Mouse (Mus musculus): ENCODE measurements around the gene Tlr2. TPM values are rescaled to one million over a fixed set of nuclear protein-coding genes. Genes with fewer than 3 reads are reported as not detected.
A peak's percentile ranks its signal among the peaks of the same experiment; 100 is the strongest.

Gene Tlr2
- polyA plus RNA-seq, 1 experiment, result 4.0 TPM

DNA sequence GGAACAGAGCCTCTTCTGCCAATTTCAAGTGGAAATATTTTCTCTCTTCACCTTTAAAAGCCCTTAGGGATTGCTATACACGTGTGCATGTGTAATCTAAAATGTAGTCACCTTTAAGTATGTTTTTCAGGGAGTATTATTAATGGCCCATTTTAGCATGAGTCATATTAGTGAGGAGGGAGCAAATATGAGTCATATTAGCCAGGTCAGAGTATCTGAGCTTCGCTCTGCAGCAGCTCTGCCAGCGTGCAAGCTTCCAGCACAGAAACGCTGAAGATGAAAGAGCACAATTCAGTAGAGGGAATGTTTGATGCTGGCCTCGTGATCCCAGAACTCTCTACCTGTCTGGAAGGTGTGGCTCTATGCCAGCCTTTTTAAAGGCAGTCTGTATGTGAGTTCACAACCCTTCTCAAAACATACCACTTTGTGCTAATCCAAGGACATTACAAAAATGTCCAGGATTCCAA, 13.4 kb downstream of the Tlr2 start:
- no peak overlapping the region for H3K27ac ChIP-seq (ENCODE audit: control insufficient read depth, insufficient read depth, low read length)
- H3K27me3 ChIP-seq (ENCODE audit: control insufficient read depth, insufficient read depth, low read length), result no peaks in the 10 kb centered on the region
- TF ChIP-seq CTCF (IDR thresholded peaks at IDR 0.05; ENCODE audit: borderline replicate concordance, control insufficient read depth, extremely low read depth, insufficient read depth, low read length, poor library complexity) (no peak), POLR2A (IDR thresholded peaks at IDR 0.05; ENCODE audit: control insufficient read depth, extremely low read depth, insufficient read depth, low read length, poor library complexity) (no peak)
- no peak overlapping the region for H3K4me3 ChIP-seq (ENCODE audit: control insufficient read depth, insufficient read depth, low read length)
- no peaks in the 10 kb centered on the region for H3K36me3 ChIP-seq (ENCODE audit: control insufficient read depth, insufficient read depth, low read length)
- H3K4me1 ChIP-seq (replicated peaks; ENCODE audit: control insufficient read depth, insufficient read depth, low read length), result no peaks in the 10 kb centered on the region
- 78% methylated on average over 5 of the region's 5 CpGs for WGBS
- DNase-seq, result no peak

DNA sequence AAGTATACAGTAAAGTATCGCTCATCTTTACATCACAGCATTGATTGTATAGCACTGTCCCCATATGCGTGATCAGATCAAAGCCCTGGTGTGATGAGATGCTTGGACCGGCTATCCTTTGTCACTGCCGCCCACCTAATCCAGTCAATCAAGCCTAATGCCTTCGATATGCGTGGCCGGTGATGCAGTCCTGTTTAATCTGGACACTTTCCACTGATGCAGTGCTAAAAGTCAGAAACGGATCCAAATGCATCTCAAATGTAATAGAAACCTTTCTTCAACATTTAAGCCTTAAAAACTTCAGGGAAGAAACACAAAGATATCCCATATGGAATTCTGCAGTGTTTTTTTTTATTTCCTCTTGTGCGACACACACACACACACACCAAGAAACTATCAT, 13.9 kb downstream of the Tlr2 start:
- Histone ChIP-seq H3K4me1 (replicated peaks; ENCODE audit: control insufficient read depth, insufficient read depth, low read length) (no peaks in the 10 kb centered on the region), H3K36me3 (ENCODE audit: control insufficient read depth, insufficient read depth, low read length) (no peaks in the 10 kb centered on the region), H3K27ac (ENCODE audit: control insufficient read depth, insufficient read depth, low read length) (no peak overlapping the region), H3K27me3 (ENCODE audit: control insufficient read depth, insufficient read depth, low read length) (no peaks in the 10 kb centered on the region), H3K4me3 (ENCODE audit: control insufficient read depth, insufficient read depth, low read length) (no peak overlapping the region)
- 93% methylated on average over 9 of the region's 9 CpGs for WGBS
- no peak for DNase-seq
- TF ChIP-seq CTCF (IDR thresholded peaks at IDR 0.05; ENCODE audit: borderline replicate concordance, control insufficient read depth, extremely low read depth, insufficient read depth, low read length, poor library complexity) (no peak), POLR2A (IDR thresholded peaks at IDR 0.05; ENCODE audit: control insufficient read depth, extremely low read depth, insufficient read depth, low read length, poor library complexity) (no peak)

DNA sequence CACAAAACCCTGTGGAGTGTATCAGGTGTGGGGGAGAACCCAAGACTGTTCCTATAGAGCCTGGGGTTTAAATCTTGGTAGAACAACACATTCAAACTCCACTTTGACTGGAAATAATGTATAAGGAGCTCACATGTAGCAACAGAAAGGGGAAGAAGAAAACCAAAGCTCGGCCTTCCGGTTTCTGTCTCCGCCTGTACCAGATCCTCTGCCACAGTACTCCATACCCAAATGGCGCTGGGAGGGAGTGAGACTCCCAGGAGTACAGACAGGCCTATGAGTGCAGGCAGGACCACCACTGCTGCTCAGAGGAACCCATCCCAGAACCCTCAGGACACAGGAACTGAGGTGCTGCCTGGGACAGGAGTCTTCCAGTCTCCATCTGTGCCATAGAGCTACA, 17.8 kb downstream of the Tlr2 start:
- DNase-seq, result no peak
- Histone ChIP-seq H3K27me3 (ENCODE audit: control insufficient read depth, insufficient read depth, low read length) (no peaks in the 10 kb centered on the region), H3K36me3 (ENCODE audit: control insufficient read depth, insufficient read depth, low read length) (no peaks in the 10 kb centered on the region), H3K4me3 (ENCODE audit: control insufficient read depth, insufficient read depth, low read length) (no peak overlapping the region), H3K27ac (ENCODE audit: control insufficient read depth, insufficient read depth, low read length) (no peak overlapping the region), H3K4me1 (replicated peaks; ENCODE audit: control insufficient read depth, insufficient read depth, low read length) (no peaks in the 10 kb centered on the region)
- WGBS, result 98% methylated on average over 4 of the region's 4 CpGs
- TF ChIP-seq CTCF (IDR thresholded peaks at IDR 0.05; ENCODE audit: borderline replicate concordance, control insufficient read depth, extremely low read depth, insufficient read depth, low read length, poor library complexity), result no peak
- no peak for TF ChIP-seq POLR2A (IDR thresholded peaks at IDR 0.05; ENCODE audit: control insufficient read depth, extremely low read depth, insufficient read depth, low read length, poor library complexity)

DNA sequence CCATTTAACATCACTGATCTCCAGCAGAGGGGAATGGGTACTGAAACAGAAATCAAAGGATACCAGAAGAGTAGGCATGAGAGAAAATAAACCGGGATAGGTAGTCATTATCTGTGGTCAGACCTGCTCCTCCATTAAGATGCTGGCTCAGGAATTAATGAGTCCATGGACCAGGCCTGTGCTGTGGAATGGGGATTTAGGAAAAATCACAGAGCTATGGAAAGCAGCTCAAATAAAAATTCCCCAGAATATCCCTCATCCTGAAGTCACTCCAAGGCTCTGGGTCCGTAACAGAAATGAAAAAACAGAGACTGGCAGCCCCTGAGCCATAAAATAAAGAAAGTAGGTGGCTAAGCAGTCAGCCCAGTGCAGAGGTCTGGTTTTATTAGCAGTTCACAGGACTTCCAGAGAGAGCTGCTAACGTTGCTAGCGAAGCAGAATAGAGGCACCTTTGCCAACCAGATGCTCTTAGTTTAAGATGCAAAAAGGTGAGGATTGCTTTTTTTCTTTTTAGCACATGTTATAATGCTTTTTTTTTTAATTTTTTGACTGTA, 25.1 kb downstream of the Tlr2 start:
- WGBS, result 96% methylated on average over 4 of the region's 4 CpGs
- H3K27ac ChIP-seq (ENCODE audit: control insufficient read depth, insufficient read depth, low read length), result no peak overlapping the region

DNA sequence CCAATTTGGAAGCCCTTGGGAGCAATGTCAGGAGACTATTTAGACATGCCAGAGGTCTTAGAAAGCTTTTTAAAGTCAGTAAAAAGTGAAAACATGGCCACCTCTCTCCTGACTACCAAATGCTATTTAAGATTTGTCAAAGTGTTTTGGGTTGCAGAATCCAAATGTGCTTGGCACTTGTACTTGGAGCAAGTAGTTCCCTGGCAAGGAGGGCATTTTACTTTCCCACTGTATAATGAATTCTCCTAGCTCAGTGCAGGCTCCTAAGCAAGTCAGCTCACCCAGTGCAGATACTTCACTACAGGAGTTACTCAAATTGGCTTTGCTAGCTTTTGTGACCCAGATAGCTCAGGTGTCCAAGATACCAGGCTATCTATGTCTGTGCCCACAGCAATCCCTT, 28.7 kb downstream of the Tlr2 start:
- TF ChIP-seq POLR2A (IDR thresholded peaks at IDR 0.05; ENCODE audit: control insufficient read depth, extremely low read depth, insufficient read depth, low read length, poor library complexity), result no peak
- TF ChIP-seq CTCF (IDR thresholded peaks at IDR 0.05; ENCODE audit: borderline replicate concordance, control insufficient read depth, extremely low read depth, insufficient read depth, low read length, poor library complexity), result no peak

More for the DNA sequence above, 25.1 kb downstream of the Tlr2 start:
- Histone ChIP-seq H3K36me3 (ENCODE audit: control insufficient read depth, insufficient read depth, low read length) (no peaks in the 10 kb centered on the region), H3K4me1 (replicated peaks; ENCODE audit: control insufficient read depth, insufficient read depth, low read length) (peaks cover 3% of the 10 kb centered on the region), H3K4me3 (ENCODE audit: control insufficient read depth, insufficient read depth, low read length) (no peak overlapping the region), H3K27me3 (ENCODE audit: control insufficient read depth, insufficient read depth, low read length) (no peaks in the 10 kb centered on the region)
- TF ChIP-seq CTCF (IDR thresholded peaks at IDR 0.05; ENCODE audit: borderline replicate concordance, control insufficient read depth, extremely low read depth, insufficient read depth, low read length, poor library complexity) (no peak), POLR2A (IDR thresholded peaks at IDR 0.05; ENCODE audit: control insufficient read depth, extremely low read depth, insufficient read depth, low read length, poor library complexity) (no peak)
- no peak for DNase-seq

DNA sequence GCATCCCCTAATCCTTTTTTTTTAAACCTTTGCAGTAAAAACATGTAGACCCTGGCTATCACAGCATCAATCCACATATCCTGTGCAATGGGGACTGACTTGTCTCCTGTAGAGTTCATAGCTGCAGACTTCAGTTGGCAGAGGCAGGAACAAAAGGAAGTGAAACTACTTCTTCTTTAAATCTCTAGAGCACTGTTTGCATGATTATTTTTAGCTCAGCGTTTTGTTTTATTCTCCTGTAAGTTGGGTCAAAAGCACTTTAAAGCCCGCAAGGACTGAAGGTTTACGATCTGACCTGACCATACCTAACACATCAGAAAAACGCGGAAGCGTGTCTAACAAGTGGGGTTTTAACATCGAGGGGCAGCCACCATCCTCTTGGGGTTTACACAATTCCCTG, 29.6 kb downstream of the Tlr2 start:
- no peak overlapping the region for H3K4me3 ChIP-seq (ENCODE audit: control insufficient read depth, insufficient read depth, low read length)
- H3K27ac ChIP-seq (ENCODE audit: control insufficient read depth, insufficient read depth, low read length), result peak overlapping the region; percentile 67; the same call in 1 of the 2 replicates
- no peaks in the 10 kb centered on the region for H3K27me3 ChIP-seq (ENCODE audit: control insufficient read depth, insufficient read depth, low read length)
- no peak for DNase-seq
- TF ChIP-seq POLR2A (IDR thresholded peaks at IDR 0.05; ENCODE audit: control insufficient read depth, extremely low read depth, insufficient read depth, low read length, poor library complexity) (no peak), CTCF (IDR thresholded peaks at IDR 0.05; ENCODE audit: borderline replicate concordance, control insufficient read depth, extremely low read depth, insufficient read depth, low read length, poor library complexity) (no peak)
- H3K4me1 ChIP-seq (replicated peaks; ENCODE audit: control insufficient read depth, insufficient read depth, low read length), result peaks cover 3% of the 10 kb centered on the region
- no peaks in the 10 kb centered on the region for H3K36me3 ChIP-seq (ENCODE audit: control insufficient read depth, insufficient read depth, low read length)
- 6% methylated on average over 7 of the region's 7 CpGs for WGBS

More for the DNA sequence above, 28.7 kb downstream of the Tlr2 start:
- Histone ChIP-seq H3K36me3 (ENCODE audit: control insufficient read depth, insufficient read depth, low read length) (no peaks in the 10 kb centered on the region), H3K27me3 (ENCODE audit: control insufficient read depth, insufficient read depth, low read length) (no peaks in the 10 kb centered on the region), H3K4me1 (replicated peaks; ENCODE audit: control insufficient read depth, insufficient read depth, low read length) (peaks cover 3% of the 10 kb centered on the region), H3K4me3 (ENCODE audit: control insufficient read depth, insufficient read depth, low read length) (no peak overlapping the region), H3K27ac (ENCODE audit: control insufficient read depth, insufficient read depth, low read length) (no peak overlapping the region)
- DNase-seq, result no peak

DNA sequence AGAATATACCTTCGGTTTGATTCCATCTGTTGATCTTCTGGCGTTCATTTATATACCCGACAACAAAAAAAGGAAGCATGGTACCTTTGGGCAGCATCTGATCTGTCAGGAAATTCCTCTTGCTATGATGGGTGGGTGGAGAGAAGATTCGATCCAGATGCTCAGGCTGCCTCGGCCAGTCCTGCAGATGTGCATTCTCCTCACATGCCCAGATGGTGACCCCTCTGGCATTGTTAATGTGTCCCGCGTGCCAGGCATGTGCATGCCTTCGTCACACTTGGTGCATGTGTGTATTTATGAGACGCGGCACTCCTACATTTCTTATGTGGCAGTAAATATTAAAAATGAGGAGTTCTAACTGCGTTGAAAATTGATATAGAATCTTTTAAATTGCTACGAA, 33.1 kb downstream of the Tlr2 start:
- H3K27me3 ChIP-seq (ENCODE audit: control insufficient read depth, insufficient read depth, low read length), result no peaks in the 10 kb centered on the region
- WGBS, result 93% methylated on average over 12 of the region's 12 CpGs
- H3K27ac ChIP-seq (ENCODE audit: control insufficient read depth, insufficient read depth, low read length), result no peak overlapping the region

More for the DNA sequence above, 33.1 kb downstream of the Tlr2 start:
- no peak for DNase-seq
- Histone ChIP-seq H3K36me3 (ENCODE audit: control insufficient read depth, insufficient read depth, low read length) (no peaks in the 10 kb centered on the region), H3K4me3 (ENCODE audit: control insufficient read depth, insufficient read depth, low read length) (no peak overlapping the region), H3K4me1 (replicated peaks; ENCODE audit: control insufficient read depth, insufficient read depth, low read length) (peaks cover 3% of the 10 kb centered on the region)
- no peak for TF ChIP-seq POLR2A (IDR thresholded peaks at IDR 0.05; ENCODE audit: control insufficient read depth, extremely low read depth, insufficient read depth, low read length, poor library complexity)
- TF ChIP-seq CTCF (IDR thresholded peaks at IDR 0.05; ENCODE audit: borderline replicate concordance, control insufficient read depth, extremely low read depth, insufficient read depth, low read length, poor library complexity), result no peak
